Mouse (Mus musculus) kidney, embryonic 15.5 days (tissue): ENCODE data around the gene Fndc4. TPM values are rescaled to one million over a fixed set of nuclear protein-coding genes. Genes with fewer than 3 reads are reported as not detected.

Source experiments
- ATAC-seq: fragments of 200-750 bp; cut with Nextera tagmentation; replicated peaks from 2 replicates; pipeline ENCODE4 v1.8.0; 2017; ENCODE audit warnings: moderate TSS enrichment; ENCODE audit not compliant: low FRiP score
- H3K27ac ChIP-seq: fragments of 300-500 bp; sonication (generic); 2 replicates; pipeline ENCODE4 v1.5.1; 2015; ENCODE audit warnings: mild to moderate bottlenecking, inconsistent platforms
- H3K27me3 ChIP-seq: fragments of 300-500 bp; sonication (generic); 2 replicates; pipeline ENCODE4 v1.6.1; 2015; ENCODE audit warnings: inconsistent platforms
- H3K36me3 ChIP-seq: fragments of 300-500 bp; sonication (generic); 2 replicates; pipeline ENCODE4 v1.6.1; 2015; ENCODE audit warnings: inconsistent platforms
- H3K4me1 ChIP-seq: fragments of 300-500 bp; sonication (generic); 2 replicates; pipeline ENCODE4 v1.6.1; 2015; ENCODE audit warnings: inconsistent platforms
- H3K4me2 ChIP-seq: fragments of 300-500 bp; sonication (generic); 2 replicates; pipeline ENCODE4 v1.6.1; 2015; ENCODE audit warnings: moderate library complexity, mild to moderate bottlenecking, inconsistent platforms
- H3K4me3 ChIP-seq: fragments of 300-500 bp; sonication (generic); replicated peaks from 2 replicates; pipeline ENCODE4 v1.5.1; 2015; ENCODE audit warnings: mild to moderate bottlenecking, inconsistent platforms
- H3K9ac ChIP-seq: fragments of 300-500 bp; sonication (generic); 2 replicates; pipeline ENCODE4 v1.6.1; 2015; ENCODE audit warnings: mild to moderate bottlenecking, inconsistent platforms
- H3K9me3 ChIP-seq: fragments of 300-500 bp; sonication (generic); replicated peaks from 2 replicates; pipeline ENCODE4 v1.6.1; 2016; ENCODE audit warnings: inconsistent platforms
- WGBS: fragments of 180-500 bp; shearing (Covaris S2); methylation state at CpG from one replicate; pipeline ENCODE4 v1.1.7; 2015; ENCODE audit warnings: mixed read lengths; 5-methylcytosine and 5-hydroxymethylcytosine counted together
- polyA plus RNA-seq: library from polyadenylated mRNA; unstranded; fragments of >200 nt; fragmentation: Nextera tagmentation; extraction: Ambion mirVana; gene quantifications from 2 replicates; pipeline ENCODE4 v1.2.1, GENCODE M21; 2015

The Fndc4 gene
- polyA plus RNA-seq, 1 experiment from 2014 or later = 46.2 TPM

GRCm38 (mm10) chr5:31291361-31291688, 4.6 kb downstream of the Fndc4 start:
- Histone ChIP-seq H3K36me3 (peaks cover 27% of the 10 kb centered on the region), H3K27me3 (no peaks in the 10 kb centered on the region), H3K9ac (peak overlapping the region; percentile 48), H3K4me2 (peak overlapping the region; percentile 77), H3K4me1 (peaks cover 35% of the 10 kb centered on the region), H3K4me3 (peak overlapping the region; percentile 55), H3K9me3 (no peaks in the 10 kb centered on the region), H3K27ac (peak overlapping the region; percentile 86)
- no peak; the same call in 1 of the 2 replicates for ATAC-seq
- WGBS = 3% methylated on average over 9 of the region's 9 CpGs

DNA sequence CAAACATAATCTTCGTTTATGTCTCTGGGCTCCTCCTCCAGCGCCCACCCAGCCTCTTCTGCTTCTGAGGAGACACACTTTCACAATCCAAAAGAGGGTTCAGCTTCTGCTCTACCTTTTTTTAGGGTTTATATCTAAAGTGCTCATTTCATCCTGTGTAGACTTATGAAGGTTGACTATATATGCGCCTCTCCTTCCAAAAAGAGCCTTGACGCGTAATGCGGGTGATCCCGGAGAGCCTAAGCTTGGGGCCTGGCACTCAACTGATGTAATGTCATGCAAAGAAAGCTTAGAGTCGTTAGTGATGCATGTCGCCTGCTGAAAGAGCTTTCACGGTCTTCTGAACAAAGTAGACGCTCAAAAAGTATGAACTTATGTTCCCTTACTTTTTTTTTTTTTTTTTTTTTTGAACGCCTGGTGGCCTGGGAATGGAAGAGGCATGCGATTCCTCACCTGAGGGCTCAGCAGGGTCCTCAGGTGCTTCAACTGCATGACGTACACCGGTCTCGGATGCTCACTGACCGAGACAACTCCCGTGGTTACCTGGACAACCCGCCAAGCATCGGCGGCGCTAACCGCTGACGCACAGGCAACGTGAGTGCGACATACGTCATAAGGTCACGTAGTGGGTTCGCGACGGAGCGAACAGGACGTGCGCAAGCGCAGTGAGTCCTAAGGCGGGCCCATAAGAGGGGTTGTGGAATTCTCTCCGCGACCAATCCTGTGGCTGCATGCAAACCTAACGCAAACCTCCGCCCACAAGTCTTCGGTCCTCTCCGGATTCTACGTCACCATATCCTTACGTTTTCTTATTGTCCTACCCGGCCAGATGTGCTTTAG, 5.1 kb downstream of the Fndc4 start, which contains the start of gene Ift172:
Gene Ift172 (minus strand): TSS at position 596 of the 840 bp plus-strand sequence.
- H3K9ac ChIP-seq = peak within 1 kb of the TSS; percentile 48

DNA sequence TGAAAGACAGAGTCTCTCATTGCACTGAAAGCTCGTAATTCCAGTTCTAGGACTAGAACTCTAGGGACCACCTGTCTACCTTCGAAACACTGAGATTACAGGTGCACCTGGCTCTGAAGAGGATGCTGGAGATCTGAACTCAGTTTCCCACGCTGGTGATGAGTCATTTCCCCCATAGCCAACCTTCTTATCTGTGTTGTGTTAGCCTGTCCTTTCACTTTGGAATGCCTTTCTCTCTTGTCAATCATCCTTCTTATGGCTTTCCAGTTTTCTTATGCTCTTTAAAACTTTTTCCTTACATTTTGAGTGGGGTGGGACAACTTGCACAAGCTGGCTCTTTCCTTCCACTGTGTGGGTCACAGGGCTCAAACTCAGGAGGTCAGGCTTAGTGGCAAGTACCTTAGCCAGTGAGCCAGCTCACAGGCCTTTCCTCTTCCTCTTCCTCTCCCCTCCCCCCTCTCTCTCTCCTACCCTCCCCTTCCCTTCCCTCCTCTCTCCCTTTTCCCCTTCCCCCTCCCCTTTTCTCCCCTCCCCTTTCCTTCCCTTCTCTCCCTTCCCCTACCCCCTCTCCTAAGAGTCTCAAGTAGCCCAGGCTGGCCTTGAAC, 6.2 kb downstream of the Fndc4 start:
- Histone ChIP-seq H3K4me1 (peaks cover 25% of the 10 kb centered on the region), H3K9ac (peak overlapping the region; percentile 48; the same call in 1 of the 2 replicates), H3K4me3 (peak overlapping the region; percentile 55; the same call in 1 of the 2 replicates), H3K36me3 (peaks cover 43% of the 10 kb centered on the region), H3K4me2 (peak overlapping the region; percentile 77), H3K27me3 (no peaks in the 10 kb centered on the region), H3K27ac (no peak overlapping the region), H3K9me3 (no peaks in the 10 kb centered on the region)
- no peak for ATAC-seq
- 79% methylated on average over 3 of the region's 3 CpGs for WGBS

More for the DNA sequence above, 5.1 kb downstream of the Fndc4 start, which contains the start of gene Ift172:
- Histone ChIP-seq H3K27ac (peak within 1 kb of the TSS; percentile 86), H3K4me3 (peak within 1 kb of the TSS; percentile 55), H3K4me1 (peaks cover 32% of the 10 kb centered on the region), H3K36me3 (peaks cover 33% of the 10 kb centered on the region), H3K27me3 (no peaks in the 10 kb centered on the region), H3K4me2 (peak within 1 kb of the TSS; percentile 77), H3K9me3 (no peaks in the 10 kb centered on the region)
- ATAC-seq = peak; percentile 92
- 2% methylated on average over 45 of the region's 45 CpGs for WGBS

DNA sequence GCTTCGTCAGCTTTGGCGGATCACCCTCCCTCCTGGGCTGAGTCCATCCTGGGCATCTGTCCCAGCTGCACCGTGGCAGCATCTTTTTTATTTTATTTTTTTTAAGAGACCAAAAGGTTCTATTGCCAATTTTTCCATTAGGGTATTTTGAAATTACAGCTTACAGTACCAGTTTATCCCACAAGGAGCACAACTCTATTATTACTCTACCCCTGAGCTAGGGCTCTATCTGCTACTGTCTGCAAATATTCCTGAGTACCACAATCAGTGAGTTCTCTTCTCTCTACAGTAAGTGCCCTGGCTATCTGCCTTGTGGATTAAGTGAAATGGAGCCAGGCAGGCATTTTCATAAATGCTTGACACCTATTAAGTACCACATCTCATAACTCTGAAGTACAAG, 7.2 kb downstream of the Fndc4 start:
- Histone ChIP-seq H3K9me3 (no peaks in the 10 kb centered on the region), H3K36me3 (peaks cover 48% of the 10 kb centered on the region), H3K27ac (no peak overlapping the region), H3K27me3 (no peaks in the 10 kb centered on the region), H3K4me1 (peaks cover 17% of the 10 kb centered on the region), H3K4me2 (no peak overlapping the region), H3K4me3 (no peak overlapping the region), H3K9ac (no peak overlapping the region)
- 77% methylated on average over 3 of the region's 3 CpGs for WGBS
- ATAC-seq = no peak

GRCm38 (mm10) chr5:31288225-31288624, 7.7 kb downstream of the Fndc4 start:
- peaks cover 17% of the 10 kb centered on the region for H3K4me1 ChIP-seq
- no peak overlapping the region for H3K27ac ChIP-seq
- H3K4me3 ChIP-seq = no peak overlapping the region
- no peak overlapping the region for H3K4me2 ChIP-seq
- no peak for ATAC-seq
- H3K36me3 ChIP-seq = peaks cover 48% of the 10 kb centered on the region
- WGBS = 76% methylated on average over 4 of the region's 4 CpGs
- H3K27me3 ChIP-seq = no peaks in the 10 kb centered on the region
- no peak overlapping the region for H3K9ac ChIP-seq
- no peaks in the 10 kb centered on the region for H3K9me3 ChIP-seq

DNA sequence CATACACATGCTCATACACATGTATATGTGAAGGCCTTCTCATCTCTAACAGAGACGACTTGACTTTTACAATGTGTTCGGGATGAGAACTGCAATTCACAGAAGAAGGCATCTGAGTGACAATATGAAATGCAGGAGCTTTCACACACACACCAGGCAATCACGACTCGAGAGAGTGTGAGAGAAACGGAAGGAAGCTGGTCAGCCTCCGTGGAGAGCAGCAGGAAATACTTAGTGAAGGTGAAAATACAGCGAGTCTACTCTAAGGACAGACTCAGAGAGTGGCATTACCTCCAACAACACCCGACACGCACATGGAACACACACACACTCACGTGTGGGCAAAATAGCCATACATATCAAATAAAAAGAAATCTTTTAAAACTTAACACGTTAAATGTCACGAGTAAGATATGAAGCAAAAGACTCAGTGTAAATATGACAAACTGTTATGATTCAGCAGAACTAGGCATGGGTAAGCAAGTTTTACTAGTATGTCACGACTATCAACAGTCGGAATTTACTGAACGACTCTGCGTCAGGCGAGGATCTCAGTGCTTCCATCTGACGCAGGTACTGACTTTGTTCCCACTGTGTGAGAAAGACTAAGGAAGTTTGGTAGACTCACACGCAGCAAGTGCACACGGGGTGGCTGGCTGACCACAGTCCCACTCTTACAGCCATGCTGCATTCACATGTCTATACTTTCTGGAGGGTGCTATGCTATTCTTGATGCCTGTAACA, 16.5 kb downstream of the Fndc4 start:
- H3K4me1 ChIP-seq = no peaks in the 10 kb centered on the region
- no peaks in the 10 kb centered on the region for H3K27me3 ChIP-seq
- no peak for ATAC-seq

DNA sequence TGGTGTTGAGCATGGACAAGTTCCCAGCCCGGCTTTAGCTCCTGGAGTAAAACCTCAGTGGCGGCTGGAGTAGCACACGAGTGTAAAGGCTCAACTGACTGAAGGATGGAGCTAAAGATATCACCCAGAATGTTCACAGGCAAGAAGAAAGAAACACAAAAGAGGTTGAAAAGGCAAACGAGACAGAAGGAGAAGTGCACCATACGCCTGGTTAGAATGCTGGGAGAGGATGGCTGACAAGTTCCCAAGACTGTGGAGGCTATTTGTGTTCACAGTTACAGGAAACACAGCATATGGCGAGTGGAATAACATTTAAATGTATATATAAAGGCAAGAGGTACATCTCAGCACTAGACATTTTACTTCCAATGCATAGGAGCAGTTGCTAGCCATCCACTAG, 22.9 kb downstream of the Fndc4 start:
- Histone ChIP-seq H3K4me1 (no peaks in the 10 kb centered on the region), H3K36me3 (peaks cover 76% of the 10 kb centered on the region), H3K9me3 (no peaks in the 10 kb centered on the region), H3K4me3 (no peak overlapping the region), H3K4me2 (no peak overlapping the region), H3K27ac (no peak overlapping the region), H3K27me3 (no peaks in the 10 kb centered on the region), H3K9ac (no peak overlapping the region)
- 89% methylated on average over 6 of the region's 6 CpGs for WGBS
- no peak for ATAC-seq

More for the DNA sequence above, 16.5 kb downstream of the Fndc4 start:
- Histone ChIP-seq H3K9me3 (no peaks in the 10 kb centered on the region), H3K36me3 (peaks cover 91% of the 10 kb centered on the region), H3K4me3 (no peak overlapping the region), H3K4me2 (no peak overlapping the region), H3K27ac (no peak overlapping the region), H3K9ac (no peak overlapping the region)
- WGBS = 91% methylated on average over 20 of the region's 20 CpGs

DNA sequence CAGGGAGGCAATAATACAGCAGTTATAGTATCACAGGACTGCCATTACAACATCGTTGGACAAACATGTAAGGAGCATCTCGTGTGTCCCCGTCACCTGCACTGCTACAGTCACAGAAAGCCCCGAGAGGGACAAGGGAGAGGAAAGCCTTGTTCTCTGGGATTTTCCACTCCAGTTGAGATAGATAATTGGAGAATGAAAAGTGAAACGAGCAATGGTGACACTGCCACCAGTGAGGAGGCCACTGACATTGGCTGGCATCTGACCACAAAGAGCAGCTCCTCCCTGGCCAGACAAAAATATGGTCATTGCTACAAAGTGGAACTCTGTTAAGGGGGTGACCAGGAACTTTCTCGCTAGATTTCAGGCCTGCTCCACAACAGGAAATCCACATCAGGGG, 28.2 kb downstream of the Fndc4 start:
- no peak overlapping the region for H3K4me3 ChIP-seq
- no peaks in the 10 kb centered on the region for H3K4me1 ChIP-seq
- no peak overlapping the region for H3K4me2 ChIP-seq
- no peak for ATAC-seq
- no peak overlapping the region for H3K9ac ChIP-seq
- 87% methylated on average over 6 of the region's 6 CpGs for WGBS
- no peak overlapping the region for H3K27ac ChIP-seq
- peaks cover 94% of the 10 kb centered on the region for H3K36me3 ChIP-seq
- no peaks in the 10 kb centered on the region for H3K9me3 ChIP-seq
- H3K27me3 ChIP-seq = no peaks in the 10 kb centered on the region

DNA sequence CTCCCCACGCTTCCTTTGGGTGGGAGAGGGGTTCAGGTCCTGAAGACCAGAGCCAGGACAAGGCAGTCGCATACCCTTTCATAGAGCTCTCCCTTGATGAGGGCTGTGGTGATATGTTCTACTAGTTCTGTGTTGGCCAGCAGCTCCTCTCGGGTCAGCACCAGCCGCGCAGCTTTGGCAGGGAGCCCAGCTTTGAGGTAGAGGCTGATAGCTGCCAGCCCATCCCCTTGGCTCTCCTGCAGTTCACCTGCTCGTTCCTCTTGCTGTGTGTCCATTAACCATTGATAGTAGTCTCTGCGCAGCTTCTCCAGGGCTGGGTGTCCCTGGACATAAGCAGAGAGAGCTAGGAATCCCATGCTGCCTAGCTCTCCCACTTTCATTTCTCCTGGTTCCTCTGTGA, 29.8 kb downstream of the Fndc4 start:
- Histone ChIP-seq H3K4me2 (no peak overlapping the region), H3K27ac (no peak overlapping the region), H3K4me1 (no peaks in the 10 kb centered on the region), H3K9me3 (no peaks in the 10 kb centered on the region), H3K27me3 (no peaks in the 10 kb centered on the region), H3K9ac (no peak overlapping the region), H3K36me3 (peaks cover 95% of the 10 kb centered on the region), H3K4me3 (no peak overlapping the region)
- ATAC-seq = no peak
- 89% methylated on average over 7 of the region's 7 CpGs for WGBS

- Histone ChIP-seq H3K27ac (no peak overlapping the region), H3K4me2 (no peak overlapping the region), H3K4me3 (no peak overlapping the region), H3K9ac (no peak overlapping the region), H3K4me1 (peaks cover 5% of the 10 kb centered on the region; the same call in 1 of the 2 replicates), H3K9me3 (no peaks in the 10 kb centered on the region), H3K36me3 (peaks cover 92% of the 10 kb centered on the region), H3K27me3 (no peaks in the 10 kb centered on the region)
- ATAC-seq = no peak
- WGBS = 90% methylated on average over 11 of the region's 11 CpGs
Observed at GRCm38 (mm10) chr5:31257616-31258015, 38.3 kb downstream of the Fndc4 start.

- H3K27ac ChIP-seq = no peak overlapping the region
- peaks cover 92% of the 10 kb centered on the region for H3K36me3 ChIP-seq
- H3K4me3 ChIP-seq = no peak overlapping the region
- H3K27me3 ChIP-seq = no peaks in the 10 kb centered on the region
- 79% methylated on average over 2 of the region's 2 CpGs for WGBS
- H3K9ac ChIP-seq = no peak overlapping the region
- no peak for ATAC-seq
- no peaks in the 10 kb centered on the region for H3K9me3 ChIP-seq
- no peak overlapping the region for H3K4me2 ChIP-seq
- H3K4me1 ChIP-seq = peaks cover 22% of the 10 kb centered on the region
Observed at GRCm38 (mm10) chr5:31255971-31256370, 39.9 kb downstream of the Fndc4 start.

- H3K4me1 ChIP-seq = peaks cover 26% of the 10 kb centered on the region
- H3K4me3 ChIP-seq = no peak overlapping the region
- 93% methylated on average over 2 of the region's 2 CpGs for WGBS
- H3K36me3 ChIP-seq = peaks cover 93% of the 10 kb centered on the region
- H3K9ac ChIP-seq = no peak overlapping the region
- no peak overlapping the region for H3K27ac ChIP-seq
- H3K9me3 ChIP-seq = no peaks in the 10 kb centered on the region
- ATAC-seq = no peak
- no peak overlapping the region for H3K4me2 ChIP-seq
- no peaks in the 10 kb centered on the region for H3K27me3 ChIP-seq
Observed at GRCm38 (mm10) chr5:31255381-31255780, 40.5 kb downstream of the Fndc4 start.
